Mouse (Mus musculus) heart, embryonic 12.5 days (tissue): ENCODE data around the gene Dnajc19. TPM values are rescaled to one million over a fixed set of nuclear protein-coding genes. Genes with fewer than 3 reads are reported as not detected.

Source experiments
- ATAC-seq: fragments of 200-750 bp; cut with Nextera tagmentation; 2 replicates; pipeline ENCODE4 v1.8.0; 2017; ENCODE audit warnings: moderate TSS enrichment, moderate library complexity; ENCODE audit not compliant: insufficient number of reproducible peaks, low FRiP score
- H3K27ac ChIP-seq: fragments of 300-500 bp; sonication (generic); 2 replicates; pipeline ENCODE4 v1.5.1; 2016; ENCODE audit warnings: mild to moderate bottlenecking, moderate library complexity; ENCODE audit not compliant: poor library complexity, severe bottlenecking
- H3K27me3 ChIP-seq: fragments of 300-500 bp; sonication (generic); replicated peaks from 2 replicates; pipeline ENCODE4 v1.6.1; 2016; ENCODE audit warnings: mild to moderate bottlenecking, moderate library complexity
- H3K36me3 ChIP-seq: fragments of 300-500 bp; sonication (generic); 2 replicates; pipeline ENCODE4 v1.6.1; 2016; ENCODE audit warnings: mild to moderate bottlenecking, moderate library complexity
- H3K4me1 ChIP-seq: fragments of 300-500 bp; sonication (generic); replicated peaks from 2 replicates; pipeline ENCODE4 v1.6.1; 2016; ENCODE audit warnings: mild to moderate bottlenecking
- H3K4me2 ChIP-seq: fragments of 300-500 bp; sonication (generic); 2 replicates; pipeline ENCODE4 v1.6.1; 2016; ENCODE audit warnings: mild to moderate bottlenecking, moderate library complexity
- H3K4me3 ChIP-seq: fragments of 300-500 bp; sonication (generic); 2 replicates; pipeline ENCODE4 v1.5.1; 2016; ENCODE audit warnings: mild to moderate bottlenecking
- H3K9ac ChIP-seq: fragments of 300-500 bp; sonication (generic); 2 replicates; pipeline ENCODE4 v1.6.1; 2016; ENCODE audit warnings: mild to moderate bottlenecking, moderate library complexity
- H3K9me3 ChIP-seq: fragments of 300-500 bp; sonication (generic); replicated peaks from 2 replicates; pipeline ENCODE4 v1.6.1; 2016; ENCODE audit warnings: mild to moderate bottlenecking, moderate library complexity
- WGBS: fragments of 180-500 bp; shearing (Covaris S2); methylation state at CpG from one replicate; pipeline ENCODE4 v1.1.7; 2016; 5-methylcytosine and 5-hydroxymethylcytosine counted together
- polyA plus RNA-seq: library from polyadenylated mRNA; unstranded; fragments of >200 nt; fragmentation: Nextera tagmentation; extraction: Ambion mirVana; gene quantifications from 2 replicates; pipeline ENCODE4 v1.2.1, GENCODE M21; 2016

The Dnajc19 gene
- polyA plus RNA-seq, 1 experiment from 2014 or later = 128 TPM

- peaks cover 24% of the 10 kb centered on the region; the same call in 1 of the 2 replicates for H3K4me1 ChIP-seq
- no peaks in the 10 kb centered on the region for H3K36me3 ChIP-seq
- no peaks in the 10 kb centered on the region for H3K9me3 ChIP-seq
- H3K9ac ChIP-seq = no peak overlapping the region
- H3K4me3 ChIP-seq = no peak overlapping the region
- ATAC-seq = no peak
- H3K4me2 ChIP-seq = no peak overlapping the region
- H3K27ac ChIP-seq = no peak overlapping the region
- H3K27me3 ChIP-seq = no peaks in the 10 kb centered on the region
These were observed 52.2 kb downstream of the Dnajc19 start for GRCm38 (mm10) chr3:34028935-34029334.

GRCm38 (mm10) chr3:34021259-34021828, 59.8 kb downstream of the Dnajc19 start:
- Histone ChIP-seq H3K27ac (no peak overlapping the region), H3K9me3 (no peaks in the 10 kb centered on the region), H3K4me3 (peak overlapping the region; percentile 76), H3K9ac (no peak overlapping the region), H3K36me3 (no peaks in the 10 kb centered on the region), H3K27me3 (no peaks in the 10 kb centered on the region), H3K4me1 (peaks cover 18% of the 10 kb centered on the region), H3K4me2 (peak overlapping the region; percentile 71)
- no peak for ATAC-seq
- WGBS = 48% methylated on average over 4 of the region's 4 CpGs

GRCm38 (mm10) chr3:34020382-34021258, 60.5 kb downstream of the Dnajc19 start:
- peak overlapping the region; percentile 71 for H3K4me2 ChIP-seq
- no peaks in the 10 kb centered on the region for H3K9me3 ChIP-seq
- H3K36me3 ChIP-seq = no peaks in the 10 kb centered on the region
- no peaks in the 10 kb centered on the region for H3K27me3 ChIP-seq
- H3K4me3 ChIP-seq = peak overlapping the region; percentile 76
- H3K27ac ChIP-seq = peak overlapping the region; percentile 93
- ATAC-seq = no peak; the same call in 1 of the 2 replicates
- under 1% methylated on average over 40 of the region's 70 CpGs for WGBS
- H3K4me1 ChIP-seq = peaks cover 18% of the 10 kb centered on the region
- H3K9ac ChIP-seq = peak overlapping the region; percentile 97

GRCm38 (mm10) chr3:34019540-34020381, 61.4 kb downstream of the Dnajc19 start, which contains the start of gene Fxr1:
TSS of gene Fxr1 (plus strand) at chr3:34019943.
- Histone ChIP-seq H3K9me3 (peaks cover under 1% of the 10 kb centered on the region; the same call in 1 of the 2 replicates), H3K4me3 (peak within 1 kb of the TSS; percentile 76)
- WGBS = under 1% methylated on average over 89 of the region's 97 CpGs

GRCm38 (mm10) chr3:34008191-34008590, 72.9 kb downstream of the Dnajc19 start:
- H3K27me3 ChIP-seq = no peaks in the 10 kb centered on the region
- peaks cover 6% of the 10 kb centered on the region for H3K4me1 ChIP-seq
- ATAC-seq = peak; percentile 63; the same call in 1 of the 2 replicates
- H3K9me3 ChIP-seq = no peaks in the 10 kb centered on the region
- H3K4me3 ChIP-seq = no peak overlapping the region
- no peak overlapping the region for H3K4me2 ChIP-seq
- no peaks in the 10 kb centered on the region for H3K36me3 ChIP-seq
- H3K9ac ChIP-seq = no peak overlapping the region
- 41% methylated on average over 6 of the region's 6 CpGs for WGBS
- H3K27ac ChIP-seq = peak overlapping the region; percentile 30; the same call in 1 of the 2 replicates

More at GRCm38 (mm10) chr3:34019540-34020381, 61.4 kb downstream of the Dnajc19 start, which contains the start of gene Fxr1:
- H3K9ac ChIP-seq = peak within 1 kb of the TSS; percentile 97
- peak within 1 kb of the TSS; percentile 71 for H3K4me2 ChIP-seq
- H3K27me3 ChIP-seq = no peaks in the 10 kb centered on the region
- peak within 1 kb of the TSS; percentile 93 for H3K27ac ChIP-seq
- no peaks in the 10 kb centered on the region for H3K36me3 ChIP-seq
- peak; percentile 98 for ATAC-seq
- H3K4me1 ChIP-seq = peaks cover 15% of the 10 kb centered on the region

- 64% methylated on average over 4 of the region's 4 CpGs for WGBS
- ATAC-seq = no peak
- H3K36me3 ChIP-seq = no peaks in the 10 kb centered on the region
These were observed 73.5 kb downstream of the Dnajc19 start for GRCm38 (mm10) chr3:34007611-34008010.

GRCm38 (mm10) chr3:34006824-34007223, 74.3 kb downstream of the Dnajc19 start:
- ATAC-seq = no peak
- 72% methylated on average over 3 of the region's 3 CpGs for WGBS
- Histone ChIP-seq H3K27ac (no peak overlapping the region), H3K4me1 (peaks cover 6% of the 10 kb centered on the region), H3K27me3 (no peaks in the 10 kb centered on the region), H3K4me2 (no peak overlapping the region), H3K9ac (no peak overlapping the region), H3K9me3 (no peaks in the 10 kb centered on the region), H3K4me3 (no peak overlapping the region), H3K36me3 (no peaks in the 10 kb centered on the region)

More at GRCm38 (mm10) chr3:34007611-34008010, 73.5 kb downstream of the Dnajc19 start:
- H3K9ac ChIP-seq = no peak overlapping the region
- H3K4me2 ChIP-seq = no peak overlapping the region
- H3K4me3 ChIP-seq = no peak overlapping the region
- peaks cover 6% of the 10 kb centered on the region for H3K4me1 ChIP-seq
- H3K9me3 ChIP-seq = no peaks in the 10 kb centered on the region
- H3K27ac ChIP-seq = peak overlapping the region; percentile 30; the same call in 1 of the 2 replicates
- H3K27me3 ChIP-seq = no peaks in the 10 kb centered on the region

GRCm38 (mm10) chr3:34006301-34006700, 74.8 kb downstream of the Dnajc19 start:
- 77% methylated on average over 2 of the region's 2 CpGs for WGBS
- Histone ChIP-seq H3K9ac (no peak overlapping the region), H3K4me3 (no peak overlapping the region), H3K36me3 (no peaks in the 10 kb centered on the region), H3K27me3 (no peaks in the 10 kb centered on the region), H3K4me2 (no peak overlapping the region), H3K9me3 (no peaks in the 10 kb centered on the region), H3K27ac (no peak overlapping the region), H3K4me1 (peaks cover 6% of the 10 kb centered on the region)
- no peak for ATAC-seq
